Mouse (Mus musculus) testis, adult 2 months (tissue): ENCODE results near the gene Bin2.

Experiments used
- CTCF ChIP-seq: fragments of 200-500 bp; IDR thresholded peaks from 2 replicates; pipeline ENCODE4 v1.5.1; 2012; ENCODE audit warnings: low read depth, mild to moderate bottlenecking, inconsistent platforms, low read length, moderate library complexity; ENCODE audit not compliant: control insufficient read depth, insufficient read depth, insufficient replicate concordance
- POLR2A ChIP-seq: fragments of 200-500 bp; IDR thresholded peaks from 2 replicates; pipeline ENCODE4 v1.6.1; 2012; ENCODE audit warnings: low read depth, mild to moderate bottlenecking, inconsistent platforms, low read length, moderate library complexity; ENCODE audit not compliant: control insufficient read depth

- no peak for TF ChIP-seq CTCF
- TF ChIP-seq POLR2A: no peak
These were observed 70.5 kb downstream of the Bin2 start for GRCm38 (mm10) chr15:100598883-100599275.
